In the genomic region with DNA sequence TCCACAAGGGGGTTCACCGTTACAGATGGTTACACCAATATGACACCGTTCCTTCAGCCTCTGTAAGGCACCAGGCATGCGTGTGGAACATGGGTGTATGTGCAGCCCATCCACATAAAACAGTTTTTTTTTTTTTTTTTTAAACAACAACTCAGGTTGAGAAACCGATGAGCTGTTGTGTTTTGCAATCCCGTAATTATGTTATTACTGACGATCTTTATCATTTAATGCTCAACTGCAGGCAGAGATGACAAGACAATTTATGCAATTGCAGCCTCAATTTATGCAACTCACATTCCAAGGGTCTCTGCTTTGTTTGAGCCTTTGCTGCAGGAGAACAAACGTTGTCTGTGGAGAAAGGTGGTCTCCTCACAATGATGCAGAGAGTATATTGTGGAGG, we compare ENCODE assay signal across 25 mouse cellular contexts. TPM values are rescaled to one million over a fixed set of nuclear protein-coding genes. Genes with fewer than 3 reads are reported as not detected.
DNase-seq lines count a peak whose midpoint lies in the region; ATAC-seq and TF ChIP-seq lines count a peak whose summit lies in the region.
"Had no signal": no experiment of that assay in that cellular context is flagged by ENCODE, and none has a peak within 500 bp of the region (broad histone marks: within the 10 kb centered on the region; RNA-seq: fewer than 3 reads in every experiment).

No protein-coding gene starts in this region.

- no peaks in the 10 kb centered on the region for H3K27me3 ChIP-seq in hindbrain, embryonic 13.5 days
- H3K27me3 ChIP-seq in hindbrain, embryonic 16.5 days (replicated peaks; ENCODE audit: control insufficient read depth, insufficient read depth, low read length), result no peaks in the 10 kb centered on the region
- H3K27me3 ChIP-seq in lung, postnatal 0 days (replicated peaks; ENCODE audit: insufficient read depth, low read length), result no peaks in the 10 kb centered on the region
- H3K27me3 ChIP-seq: embryonic facial prominence, embryonic 12.5 days; Patski had no signal

- no peak overlapping the region for H3K4me2 ChIP-seq in hindbrain, embryonic 13.5 days
- H3K4me2 ChIP-seq in hindbrain, embryonic 16.5 days (ENCODE audit: low read length), result no peak overlapping the region
- H3K4me2 ChIP-seq in lung, postnatal 0 days (replicated peaks; ENCODE audit: low read depth, low read length), result no peak overlapping the region
- H3K4me2 ChIP-seq: embryonic facial prominence, embryonic 12.5 days had no signal

- 64% methylated on average over 7 of the region's 7 CpGs for WGBS in hindbrain, embryonic 13.5 days
- WGBS in hindbrain, embryonic 16.5 days, result 71% methylated on average over 7 of the region's 7 CpGs
- 48% methylated on average over 7 of the region's 7 CpGs for WGBS in lung, postnatal 0 days

- 0 out of 2 replicates have a peak overlapping the region, but pooled peaks have one; percentile 9 for H3K9ac ChIP-seq in hindbrain, embryonic 13.5 days
- H3K9ac ChIP-seq in hindbrain, embryonic 16.5 days (ENCODE audit: low read depth, low read length), result no peak overlapping the region
- H3K9ac ChIP-seq in lung, postnatal 0 days (replicated peaks; ENCODE audit: low read depth), result no peak overlapping the region
- H3K9ac ChIP-seq: embryonic facial prominence, embryonic 12.5 days had no signal

- peak; percentile 33; the same call in 1 of the 2 replicates for TF ChIP-seq EP300 in lung, postnatal 0 days (IDR thresholded peaks at IDR 0.05)

- no peak overlapping the region for H3K4me3 ChIP-seq in hindbrain, embryonic 13.5 days
- no peak overlapping the region for H3K4me3 ChIP-seq in hindbrain, embryonic 16.5 days (ENCODE audit: low read length)
- H3K4me3 ChIP-seq in lung, postnatal 0 days (ENCODE audit: low read depth, low read length), result no peak overlapping the region
- H3K4me3 ChIP-seq: embryonic facial prominence, embryonic 10.5 days; embryonic facial prominence, embryonic 12.5 days had no signal

- H3K4me1 ChIP-seq in hindbrain, embryonic 13.5 days (replicated peaks), result peaks cover 18% of the 10 kb centered on the region
- peaks cover 10% of the 10 kb centered on the region; the same call in 1 of the 2 replicates for H3K4me1 ChIP-seq in hindbrain, embryonic 16.5 days (ENCODE audit: control insufficient read depth, insufficient read depth, low read depth, low read length)
- H3K4me1 ChIP-seq in lung, postnatal 0 days (ENCODE audit: insufficient read depth, low read depth, low read length), result no peaks in the 10 kb centered on the region; the same call in 1 of the 2 replicates

- no peaks in the 10 kb centered on the region for H3K36me3 ChIP-seq in hindbrain, embryonic 13.5 days
- H3K36me3 ChIP-seq in hindbrain, embryonic 16.5 days (ENCODE audit: control insufficient read depth, insufficient read depth, low read length), result no peaks in the 10 kb centered on the region
- H3K36me3 ChIP-seq in lung, postnatal 0 days (ENCODE audit: insufficient read depth, low read length), result no peaks in the 10 kb centered on the region
- H3K36me3 ChIP-seq: embryonic facial prominence, embryonic 10.5 days; embryonic facial prominence, embryonic 12.5 days; G1E had no signal

- no peaks in the 10 kb centered on the region for H3K9me3 ChIP-seq in hindbrain, embryonic 13.5 days
- no peaks in the 10 kb centered on the region for H3K9me3 ChIP-seq in hindbrain, embryonic 16.5 days (ENCODE audit: control insufficient read depth, low read length)
- H3K9me3 ChIP-seq in lung, postnatal 0 days (ENCODE audit: low read length), result no peaks in the 10 kb centered on the region
- H3K9me3 ChIP-seq: embryonic facial prominence, embryonic 10.5 days; embryonic facial prominence, embryonic 12.5 days; G1E had no signal

- peak; percentile 65 for DNase-seq in lung, postnatal 0 days (ENCODE audit: low spot score)
- DNase-seq in lung, postnatal 10 days, result no peak
- DNase-seq in MN1 (ENCODE audit: low spot score), result peak; percentile 44
- no peak for DNase-seq in urinary bladder, adult 18-20 months (ENCODE audit: low spot score in 2 of 2)
- DNase-seq: adrenal gland, adult 2 months; adrenal gland, postnatal 10 days; adrenal gland, postnatal 25 days; B cell, adult 2 months; cerebellum, adult 11 months; cerebellum, adult 18-20 months; cerebellum, adult 8-10 months; cerebellum, adult 9-11 months; cerebellum, postnatal 25 days had no signal

- no peak for TF ChIP-seq CTCF in lung, postnatal 0 days (IDR thresholded peaks at IDR 0.05)

- H3K27ac ChIP-seq in hindbrain, embryonic 13.5 days, result no peak overlapping the region
- no peak overlapping the region for H3K27ac ChIP-seq in hindbrain, embryonic 16.5 days (ENCODE audit: low read depth, low read length)
- no peak overlapping the region for H3K27ac ChIP-seq in lung, postnatal 0 days (ENCODE audit: low read length)
- H3K27ac ChIP-seq: embryonic facial prominence, embryonic 12.5 days had no signal

- no peak for ATAC-seq in hindbrain, embryonic 13.5 days (ENCODE audit: low FRiP score)
- ATAC-seq in hindbrain, embryonic 16.5 days, result no peak
- ATAC-seq in lung, postnatal 0 days, result no peak
- ATAC-seq in granulocyte monocyte progenitor cell, adult 5-6 weeks (replicated peaks; ENCODE audit: poor library complexity, severe bottlenecking), result peak; percentile 26
- no peak for ATAC-seq in activated CD4-positive, CD25-positive, alpha-beta regulatory T cell, adult 4 months
- ATAC-seq: CD4-positive, CD25-positive, alpha-beta regulatory T cell, adult 4 months; forebrain, embryonic 14.5 days; forebrain, embryonic 16.5 days; Patski had no signal

RNA-seq across cellular contexts. Expression of a gene that starts 3.6 kb away (rescaled TPM):
- 13.9 and 14.7 TPM in 2 replicates for polyA plus RNA-seq in hindbrain, embryonic 13.5 days (2015; fragmentation: Nextera tagmentation; extraction: Ambion mirVana)
- 13.5 and 15.6 TPM in 2 replicates for polyA plus RNA-seq in hindbrain, embryonic 16.5 days (2015; fragmentation: Nextera tagmentation; extraction: Ambion mirVana)
- polyA plus RNA-seq in lung, postnatal 0 days (2015; fragmentation: Nextera tagmentation; extraction: Ambion mirVana), result 5.9 and 6.2 TPM in 2 replicates
- total RNA-seq in granulocyte monocyte progenitor cell, adult 5-6 weeks (2014; fragmentation: Nextera tagmentation), result 9.7 and 11.5 TPM in 2 replicates
- total RNA-seq in granulocyte monocyte progenitor cell, adult 5-6 weeks (2017), result 6.5 and 8.3 TPM in 2 replicates
- 1 to 10 TPM; 1.9 to 2.1 TPM for polyA plus RNA-seq in activated CD4-positive, CD25-positive, alpha-beta regulatory T cell, adult 4 months (2017; shearing (Covaris generic))

RNA-seq across cellular contexts. Expression of a gene that starts 30.6 kb away (rescaled TPM):
- 0.39 and 0.40 TPM in 2 replicates for polyA plus RNA-seq in hindbrain, embryonic 13.5 days (2015; fragmentation: Nextera tagmentation; extraction: Ambion mirVana)
- polyA plus RNA-seq in hindbrain, embryonic 16.5 days (2015; fragmentation: Nextera tagmentation; extraction: Ambion mirVana), result 1.0 and 1.8 TPM in 2 replicates
- 12.1 and 13.9 TPM in 2 replicates for polyA plus RNA-seq in lung, postnatal 0 days (2015; fragmentation: Nextera tagmentation; extraction: Ambion mirVana)
- 9.3 and 12.8 TPM in 2 replicates for total RNA-seq in granulocyte monocyte progenitor cell, adult 5-6 weeks (2014; fragmentation: Nextera tagmentation)
- 27.8 and 28.4 TPM in 2 replicates for total RNA-seq in granulocyte monocyte progenitor cell, adult 5-6 weeks (2017)
- polyA plus RNA-seq in activated CD4-positive, CD25-positive, alpha-beta regulatory T cell, adult 4 months (2017; shearing (Covaris generic)), result under 1 TPM; 0.42 to 0.51 TPM
- total RNA-seq: CH12.LX had no signal

RNA-seq across cellular contexts. Expression of a gene that starts 49.0 kb away (rescaled TPM):
- 33.8 and 34.5 TPM in 2 replicates for polyA plus RNA-seq in hindbrain, embryonic 13.5 days (2015; fragmentation: Nextera tagmentation; extraction: Ambion mirVana)
- polyA plus RNA-seq in hindbrain, embryonic 16.5 days (2015; fragmentation: Nextera tagmentation; extraction: Ambion mirVana), result 31.4 and 32.9 TPM in 2 replicates
- 12.6 and 12.8 TPM in 2 replicates for polyA plus RNA-seq in lung, postnatal 0 days (2015; fragmentation: Nextera tagmentation; extraction: Ambion mirVana)
- 10.7 and 11.2 TPM in 2 replicates for total RNA-seq in granulocyte monocyte progenitor cell, adult 5-6 weeks (2014; fragmentation: Nextera tagmentation)
- 5.6 and 6.4 TPM in 2 replicates for total RNA-seq in granulocyte monocyte progenitor cell, adult 5-6 weeks (2017)
- 1 to 10 TPM; 7.1 to 9.1 TPM for polyA plus RNA-seq in activated CD4-positive, CD25-positive, alpha-beta regulatory T cell, adult 4 months (2017; shearing (Covaris generic))

Comparison
In these comparisons a context has a peak if more than half of its experiments do, and no peak if none do; other contexts are left out.
1. DNase-seq: peak in lung, postnatal 0 days (single experiment) and MN1 (single experiment); none in lung, postnatal 10 days (single experiment) and urinary bladder, adult 18-20 months (0 of 2).